Comparison of ENCODE assay signal across 23 mouse cellular contexts in genomic region chr13:9169616-9170015, GRCm38 (mm10).
"Had no signal": no experiment of that assay in that cellular context is flagged by ENCODE, and none has a peak within 500 bp of the region (broad histone marks: within the 10 kb centered on the region; RNA-seq: fewer than 3 reads in every experiment).

No protein-coding gene starts in this region.

- ATAC-seq: forebrain, embryonic 16.5 days; hindbrain, embryonic 16.5 days; inflammation-experienced regulatory T-cells, adult 6 months; intestine, embryonic 15.5 days; intestine, postnatal 0 days; liver, embryonic 12.5 days had no signal

- H3K9ac ChIP-seq: hindbrain, embryonic 12.5 days; hindbrain, embryonic 14.5 days; intestine, embryonic 15.5 days; limb, embryonic 13.5 days; limb, embryonic 15.5 days; liver, embryonic 12.5 days; liver, embryonic 14.5 days had no signal

- H3K27me3 ChIP-seq: hindbrain, embryonic 12.5 days; intestine, embryonic 15.5 days; limb, embryonic 13.5 days; limb, embryonic 15.5 days; liver, embryonic 12.5 days had no signal

- H3K9me3 ChIP-seq: hindbrain, embryonic 10.5 days; hindbrain, embryonic 12.5 days; intestine, embryonic 15.5 days; limb, embryonic 13.5 days; limb, embryonic 15.5 days; liver, embryonic 12.5 days had no signal

- DNase-seq: heart, adult 2 months; heart, postnatal 14 days; heart, postnatal 36 days; kidney, adult 18-20 months; kidney, adult 8-10 months; kidney, postnatal 10 days; kidney, postnatal 25 days; kidney, postnatal 4 days had no signal

- H3K27ac ChIP-seq: heart, adult 2 months; hindbrain, embryonic 10.5 days; hindbrain, embryonic 12.5 days; hindbrain, embryonic 14.5 days; intestine, embryonic 15.5 days; layer of hippocampus, adult 2 months; left cerebral cortex, adult 2 months; limb, embryonic 13.5 days; limb, embryonic 15.5 days; liver, embryonic 12.5 days; liver, embryonic 14.5 days had no signal

- H3K4me2 ChIP-seq: heart, embryonic 11.5 days; hindbrain, embryonic 12.5 days; hindbrain, embryonic 14.5 days; intestine, embryonic 15.5 days; limb, embryonic 13.5 days; limb, embryonic 15.5 days; liver, embryonic 12.5 days had no signal

- H3K4me1 ChIP-seq: hindbrain, embryonic 10.5 days; hindbrain, embryonic 12.5 days; intestine, embryonic 15.5 days; limb, embryonic 13.5 days; limb, embryonic 15.5 days had no signal

- H3K4me3 ChIP-seq: heart, adult 2 months; hindbrain, embryonic 10.5 days; hindbrain, embryonic 12.5 days; intestine, embryonic 15.5 days; layer of hippocampus, adult 2 months; left cerebral cortex, adult 2 months; limb, embryonic 13.5 days; limb, embryonic 15.5 days; liver, embryonic 12.5 days had no signal
